10 mouse cellular contexts compared by ENCODE assay signal in genomic region chr14:59084396-59084795, GRCm38 (mm10). TPM values are rescaled to one million over a fixed set of nuclear protein-coding genes. Genes with fewer than 3 reads are reported as not detected.
DNase-seq lines count a peak whose midpoint lies in the region; ATAC-seq and TF ChIP-seq lines count a peak whose summit lies in the region.
"Had no signal": no experiment of that assay in that cellular context is flagged by ENCODE, and none has a peak within 500 bp of the region (broad histone marks: within the 10 kb centered on the region; RNA-seq: fewer than 3 reads in every experiment).

No protein-coding gene starts in this region.

- no peak overlapping the region for H3K27ac ChIP-seq in kidney, embryonic 16.5 days (ENCODE audit: low read length)
- no peak overlapping the region for H3K27ac ChIP-seq in cerebellum, adult 2 months (ENCODE audit: insufficient read depth, low read length)
- no peak overlapping the region for H3K27ac ChIP-seq in limb, embryonic 10.5 days
- no peak overlapping the region for H3K27ac ChIP-seq in forebrain, embryonic 16.5 days (ENCODE audit: low read length)
- H3K27ac ChIP-seq: hindbrain, embryonic 15.5 days; neural tube, embryonic 13.5 days had no signal

- 35% methylated on average over 6 of the region's 6 CpGs for WGBS in kidney, embryonic 16.5 days
- 17% methylated on average over 6 of the region's 6 CpGs for WGBS in cerebellum, adult 2 months
- WGBS in limb, embryonic 10.5 days = 43% methylated on average over 6 of the region's 6 CpGs
- WGBS in forebrain, embryonic 16.5 days = 31% methylated on average over 6 of the region's 6 CpGs

- H3K36me3 ChIP-seq in kidney, embryonic 16.5 days (ENCODE audit: insufficient read depth, low read length) = no peaks in the 10 kb centered on the region
- no peaks in the 10 kb centered on the region for H3K36me3 ChIP-seq in limb, embryonic 10.5 days
- no peaks in the 10 kb centered on the region for H3K36me3 ChIP-seq in forebrain, embryonic 16.5 days (ENCODE audit: control insufficient read depth, insufficient read depth)
- H3K36me3 ChIP-seq: hindbrain, embryonic 15.5 days; neural tube, embryonic 13.5 days had no signal

- H3K9me3 ChIP-seq in kidney, embryonic 16.5 days (ENCODE audit: low read length) = no peaks in the 10 kb centered on the region
- H3K9me3 ChIP-seq in limb, embryonic 10.5 days (replicated peaks) = no peaks in the 10 kb centered on the region
- no peaks in the 10 kb centered on the region for H3K9me3 ChIP-seq in forebrain, embryonic 16.5 days (ENCODE audit: control insufficient read depth, low read length)
- H3K9me3 ChIP-seq: hindbrain, embryonic 15.5 days; neural tube, embryonic 13.5 days had no signal

- TF ChIP-seq CTCF in cerebellum, adult 2 months (IDR thresholded peaks at IDR 0.05; ENCODE audit: borderline replicate concordance, insufficient read depth, low read depth, low read length) = peak; percentile 87

- H3K4me3 ChIP-seq in kidney, embryonic 16.5 days (ENCODE audit: low read length) = no peak overlapping the region
- no peak overlapping the region for H3K4me3 ChIP-seq in cerebellum, adult 2 months (replicated peaks; ENCODE audit: insufficient read depth, low read depth, low read length)
- H3K4me3 ChIP-seq in limb, embryonic 10.5 days = no peak overlapping the region
- H3K4me3 ChIP-seq in forebrain, embryonic 16.5 days (replicated peaks; ENCODE audit: low read length) = no peak overlapping the region
- H3K4me3 ChIP-seq: hindbrain, embryonic 15.5 days; neural tube, embryonic 13.5 days had no signal

- no peak for TF ChIP-seq POLR2A in cerebellum, adult 2 months (IDR thresholded peaks at IDR 0.05; ENCODE audit: borderline replicate concordance, insufficient read depth, low read length)

- DNase-seq in kidney, adult 11 months = peak; percentile 5
- peak; percentile 49 for DNase-seq in NIH3T3 (ENCODE audit: low read depth)
- peak; percentile 54 to 58 for DNase-seq in cerebellum, adult 2 months
- peak; percentile 70 for DNase-seq in heart, postnatal 4 days
- peak; percentile 40 for DNase-seq in limb, embryonic 10.5 days (ENCODE audit: low spot score)
- peak; percentile 41 for DNase-seq in urinary bladder, postnatal 25 days (ENCODE audit: low spot score)

- no peak overlapping the region for H3K4me2 ChIP-seq in kidney, embryonic 16.5 days (replicated peaks; ENCODE audit: low read depth, low read length)
- no peak overlapping the region for H3K4me2 ChIP-seq in forebrain, embryonic 16.5 days (ENCODE audit: low read length)
- H3K4me2 ChIP-seq: hindbrain, embryonic 15.5 days; neural tube, embryonic 13.5 days had no signal

- no peak overlapping the region for H3K9ac ChIP-seq in kidney, embryonic 16.5 days (replicated peaks; ENCODE audit: low read length)
- H3K9ac ChIP-seq in forebrain, embryonic 16.5 days (replicated peaks; ENCODE audit: low read depth, low read length) = no peak overlapping the region
- H3K9ac ChIP-seq: hindbrain, embryonic 15.5 days; neural tube, embryonic 13.5 days had no signal

- no peaks in the 10 kb centered on the region for H3K27me3 ChIP-seq in kidney, embryonic 16.5 days (ENCODE audit: insufficient read depth, low read length)
- no peaks in the 10 kb centered on the region for H3K27me3 ChIP-seq in cerebellum, adult 2 months (ENCODE audit: control insufficient read depth, insufficient read depth, low read length)
- no peaks in the 10 kb centered on the region for H3K27me3 ChIP-seq in limb, embryonic 10.5 days (ENCODE audit: low read depth, poor library complexity, severe bottlenecking)
- no peaks in the 10 kb centered on the region for H3K27me3 ChIP-seq in forebrain, embryonic 16.5 days (replicated peaks; ENCODE audit: control insufficient read depth, insufficient read depth, low read length)
- H3K27me3 ChIP-seq: hindbrain, embryonic 15.5 days; neural tube, embryonic 13.5 days had no signal

- no peak for ATAC-seq in kidney, embryonic 16.5 days (ENCODE audit: low FRiP score, low TSS enrichment)
- no peak for ATAC-seq in forebrain, embryonic 16.5 days

- no peaks in the 10 kb centered on the region for H3K4me1 ChIP-seq in kidney, embryonic 16.5 days (ENCODE audit: insufficient read depth, low read length)
- peaks cover 4% of the 10 kb centered on the region; the same call in 1 of the 2 replicates for H3K4me1 ChIP-seq in cerebellum, adult 2 months (ENCODE audit: control insufficient read depth, insufficient read depth, low read length)
- peaks cover 4% of the 10 kb centered on the region; the same call in 1 of the 2 replicates for H3K4me1 ChIP-seq in limb, embryonic 10.5 days
- no peaks in the 10 kb centered on the region for H3K4me1 ChIP-seq in forebrain, embryonic 16.5 days (replicated peaks; ENCODE audit: control insufficient read depth, insufficient read depth, low read length)
- H3K4me1 ChIP-seq: hindbrain, embryonic 15.5 days; neural tube, embryonic 13.5 days had no signal

RNA-seq across cellular contexts. Expression of gene 1700129C05Rik, which starts 58.3 kb away (rescaled TPM):
- polyA plus RNA-seq in kidney, embryonic 16.5 days (2015; fragmentation: Nextera tagmentation; extraction: Ambion mirVana) = not detected in 2 replicates
- polyA plus RNA-seq in cerebellum, adult 2 months (2012; rRNA removed) = not detected in 2 replicates
- not detected for total RNA-seq in heart, postnatal 4 days (2021)
- not detected in 2 replicates for polyA plus RNA-seq in limb, embryonic 10.5 days (2016; fragmentation: Nextera tagmentation; extraction: Ambion mirVana)
- polyA plus RNA-seq in forebrain, embryonic 16.5 days (2015; fragmentation: Nextera tagmentation; extraction: Ambion mirVana) = not detected in 2 replicates
- polyA plus RNA-seq: hindbrain, embryonic 15.5 days; neural tube, embryonic 13.5 days had no signal

Comparison
In these comparisons a context has a peak if more than half of its experiments do, and no peak if none do; other contexts are left out.
1. DNase-seq: peak in every context shown above with its lines; median percentile 70 in heart, postnatal 4 days; 56 in cerebellum, adult 2 months; 49 in NIH3T3; 41 in urinary bladder, postnatal 25 days; 40 in limb, embryonic 10.5 days; 5 in kidney, adult 11 months.